Mouse (Mus musculus) stomach, postnatal 0 days (tissue): ENCODE data around the gene Pea15a. TPM values are rescaled to one million over a fixed set of nuclear protein-coding genes. Genes with fewer than 3 reads are reported as not detected.

Experiments
- ATAC-seq: fragments of 200-750 bp; cut with Nextera tagmentation; 2 replicates; pipeline ENCODE4 v1.8.0; 2017; ENCODE audit not compliant: low FRiP score, low TSS enrichment
- DNase-seq: peaks from one replicate; pipeline ENCODE4 v3.0.0-alpha.2; 2016; ENCODE audit warnings: low spot score
- H3K27ac ChIP-seq: fragments of 300-500 bp; sonication (generic); replicated peaks from 2 replicates; pipeline ENCODE4 v1.5.1; 2014; ENCODE audit warnings: mild to moderate bottlenecking, control low read depth
- H3K27me3 ChIP-seq: fragments of 300-500 bp; sonication (generic); 2 replicates; pipeline ENCODE4 v1.6.1; 2014; ENCODE audit warnings: low read length; ENCODE audit not compliant: control insufficient read depth, insufficient read depth
- H3K36me3 ChIP-seq: fragments of 300-500 bp; sonication (generic); 2 replicates; pipeline ENCODE4 v1.6.1; 2014; ENCODE audit warnings: low read length, mixed read lengths; ENCODE audit not compliant: control insufficient read depth, insufficient read depth
- H3K4me1 ChIP-seq: fragments of 300-500 bp; sonication (generic); replicated peaks from 2 replicates; pipeline ENCODE4 v1.6.1; 2014; ENCODE audit warnings: antibody characterized with exemption; ENCODE audit not compliant: control insufficient read depth, insufficient read depth
- H3K4me2 ChIP-seq: fragments of 300-500 bp; sonication (generic); replicated peaks from 2 replicates; pipeline ENCODE4 v1.6.1; 2014; ENCODE audit warnings: low read depth, mild to moderate bottlenecking, control low read depth, moderate library complexity
- H3K4me3 ChIP-seq: fragments of 300-500 bp; sonication (generic); 2 replicates; pipeline ENCODE4 v1.5.1; 2014; ENCODE audit warnings: low read depth, low read length, control low read depth
- H3K9ac ChIP-seq: fragments of 300-500 bp; sonication (generic); 2 replicates; pipeline ENCODE4 v1.6.1; 2014; ENCODE audit warnings: mild to moderate bottlenecking, low read length, control low read depth, mixed read lengths
- H3K9me3 ChIP-seq: fragments of 300-500 bp; sonication (generic); 2 replicates; pipeline ENCODE4 v1.6.1; 2016; ENCODE audit warnings: low read length; ENCODE audit not compliant: control insufficient read depth
- CTCF ChIP-seq: IDR thresholded peaks from 2 replicates; pipeline ENCODE4 v1.5.1; 2016; ENCODE audit warnings: antibody characterized with exemption, low read depth, mild to moderate bottlenecking, moderate library complexity
- EP300 ChIP-seq: optimal IDR thresholded peaks from 2 replicates; pipeline ENCODE3; 2016; ENCODE audit warnings: antibody characterized with exemption
- WGBS: fragments of 180-500 bp; shearing (Covaris S2); extraction: QIAGEN DNeasy Blood & Tissue Kit; methylation state at CpG from one replicate; pipeline ENCODE4 v1.1.7; 2014; 5-methylcytosine and 5-hydroxymethylcytosine counted together
- polyA plus RNA-seq: library from polyadenylated mRNA; unstranded; fragments of >200 nt; fragmentation: Nextera tagmentation; extraction: Ambion mirVana; gene quantifications from 2 replicates; pipeline ENCODE4 v1.2.1, GENCODE M21; 2015

Pea15a gene
- polyA plus RNA-seq, 1 experiment from 2014 or later = 79.4 TPM

- ATAC-seq (no peak), DNase-seq (no peak)
- no peak overlapping the region for H3K27ac ChIP-seq
- no peak overlapping the region for H3K9ac ChIP-seq
- no peaks in the 10 kb centered on the region for H3K4me1 ChIP-seq
- 68% methylated on average over 2 of the region's 2 CpGs for WGBS
- peaks cover 36% of the 10 kb centered on the region for H3K36me3 ChIP-seq
- TF ChIP-seq CTCF = peak; percentile 38
- TF ChIP-seq EP300 = no peak
- H3K4me2 ChIP-seq = no peak overlapping the region
- no peaks in the 10 kb centered on the region for H3K9me3 ChIP-seq
- no peak overlapping the region for H3K4me3 ChIP-seq
- no peaks in the 10 kb centered on the region for H3K27me3 ChIP-seq
These were observed 15.0 kb downstream of the Pea15a start for GRCm38 (mm10) chr1:172191578-172191977.

DNA sequence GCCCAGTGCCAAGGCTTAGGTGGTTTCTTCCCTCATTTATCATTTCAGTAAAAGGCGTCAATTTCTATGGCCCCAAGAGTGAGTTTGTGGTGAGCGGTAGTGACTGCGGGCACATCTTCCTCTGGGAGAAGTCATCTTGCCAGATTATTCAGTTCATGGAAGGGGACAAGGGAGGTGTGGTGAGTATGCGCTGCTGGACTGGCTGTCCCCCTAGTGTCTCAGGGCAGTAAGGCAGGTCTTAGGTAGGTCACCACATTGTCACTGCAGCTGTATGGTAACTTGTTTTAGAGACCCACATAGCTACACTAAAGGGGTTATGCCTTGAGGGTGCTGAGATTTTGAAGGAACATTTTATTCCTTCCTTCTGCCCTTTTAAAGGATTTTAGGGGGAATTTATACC lies 17.7 kb downstream of the Pea15a start:
- DNase-seq = peak; percentile 45
- H3K36me3 ChIP-seq = peaks cover 34% of the 10 kb centered on the region
- no peak overlapping the region for H3K4me3 ChIP-seq
- H3K9ac ChIP-seq = no peak overlapping the region
- no peak overlapping the region for H3K27ac ChIP-seq
- WGBS = 47% methylated on average over 4 of the region's 4 CpGs
- no peaks in the 10 kb centered on the region for H3K27me3 ChIP-seq
- H3K4me1 ChIP-seq = no peaks in the 10 kb centered on the region
- H3K9me3 ChIP-seq = no peaks in the 10 kb centered on the region
- 0 out of 2 replicates have a peak, but pooled peaks have one; percentile 56 for ATAC-seq
- TF ChIP-seq CTCF = peak; percentile 70
- TF ChIP-seq EP300 = no peak
- no peak overlapping the region for H3K4me2 ChIP-seq

DNA sequence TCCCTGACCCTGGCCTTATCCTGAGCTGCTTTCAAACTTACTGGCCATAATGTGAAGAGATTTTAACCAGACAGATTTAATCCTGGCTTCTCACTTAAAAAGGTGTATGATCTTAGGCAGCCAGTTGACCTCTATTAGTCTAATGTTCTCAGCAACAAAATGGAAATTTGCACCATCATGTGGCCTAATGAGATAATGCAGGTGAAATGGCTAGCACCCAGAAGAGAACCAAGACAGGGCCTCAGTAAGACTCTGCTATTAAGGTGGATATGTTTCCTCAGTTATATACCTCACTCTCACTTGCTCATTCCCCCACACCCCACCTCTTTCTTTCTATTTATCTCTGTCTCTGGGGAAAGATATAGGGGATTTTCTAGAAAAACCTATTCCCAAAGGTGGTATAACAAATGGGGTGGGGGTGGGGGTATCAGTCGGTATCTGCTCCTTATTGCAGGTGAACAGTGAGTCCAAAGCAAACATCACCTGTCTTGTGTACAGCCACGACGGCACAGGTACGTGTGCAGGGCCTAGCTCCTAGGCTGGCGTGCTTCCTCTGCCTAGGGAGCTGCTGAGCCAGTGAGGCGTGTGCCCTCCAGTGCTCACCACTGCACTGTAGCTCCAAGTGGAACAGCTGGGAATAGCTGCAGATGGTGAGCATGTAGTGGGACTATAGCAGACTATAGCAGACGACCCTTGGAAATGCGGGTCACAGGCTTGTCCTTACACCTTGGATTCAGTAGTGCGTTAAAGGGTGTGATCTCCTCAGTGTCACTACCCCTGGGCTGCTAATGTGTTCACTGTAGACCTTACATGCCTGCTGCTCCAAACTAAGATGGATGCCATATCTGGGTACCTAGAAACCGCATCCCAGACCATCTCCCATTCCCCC lies 20.0 kb downstream of the Pea15a start:
- H3K4me3 ChIP-seq = no peak overlapping the region
- no peaks in the 10 kb centered on the region for H3K27me3 ChIP-seq
- TF ChIP-seq EP300 (no peak), CTCF (peak; percentile 62)
- no peak overlapping the region for H3K4me2 ChIP-seq
- ATAC-seq (no peak), DNase-seq (no peak)
- 84% methylated on average over 10 of the region's 10 CpGs for WGBS
- H3K4me1 ChIP-seq = no peaks in the 10 kb centered on the region
- H3K36me3 ChIP-seq = peaks cover 28% of the 10 kb centered on the region
- H3K27ac ChIP-seq = no peak overlapping the region
- H3K9ac ChIP-seq = no peak overlapping the region
- no peaks in the 10 kb centered on the region for H3K9me3 ChIP-seq

DNA sequence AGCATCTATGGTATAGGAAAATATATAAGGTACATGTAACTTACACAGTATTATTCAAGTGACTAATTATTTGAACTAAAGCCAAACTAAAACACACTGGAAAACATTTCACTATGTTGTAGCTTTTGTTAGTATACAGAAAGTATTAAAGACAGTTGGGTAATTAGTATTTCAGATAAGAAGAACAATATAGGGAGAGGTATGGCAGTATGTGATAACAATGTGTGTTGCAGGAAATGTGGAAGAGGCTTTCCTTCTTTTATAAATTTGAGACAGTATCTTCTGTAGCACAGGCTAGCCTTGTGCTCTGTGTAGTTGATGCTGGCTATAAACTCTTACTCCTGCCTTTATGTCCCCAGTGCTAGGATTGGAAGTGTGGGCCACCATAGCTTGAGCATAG lies 22.7 kb downstream of the Pea15a start:
- ATAC-seq (no peak), DNase-seq (no peak)
- Histone ChIP-seq H3K36me3 (peaks cover 25% of the 10 kb centered on the region), H3K4me2 (no peak overlapping the region), H3K9ac (no peak overlapping the region), H3K4me1 (no peaks in the 10 kb centered on the region), H3K9me3 (no peaks in the 10 kb centered on the region), H3K27me3 (no peaks in the 10 kb centered on the region), H3K27ac (no peak overlapping the region), H3K4me3 (no peak overlapping the region)
- TF ChIP-seq EP300 = no peak
- TF ChIP-seq CTCF = no peak

DNA sequence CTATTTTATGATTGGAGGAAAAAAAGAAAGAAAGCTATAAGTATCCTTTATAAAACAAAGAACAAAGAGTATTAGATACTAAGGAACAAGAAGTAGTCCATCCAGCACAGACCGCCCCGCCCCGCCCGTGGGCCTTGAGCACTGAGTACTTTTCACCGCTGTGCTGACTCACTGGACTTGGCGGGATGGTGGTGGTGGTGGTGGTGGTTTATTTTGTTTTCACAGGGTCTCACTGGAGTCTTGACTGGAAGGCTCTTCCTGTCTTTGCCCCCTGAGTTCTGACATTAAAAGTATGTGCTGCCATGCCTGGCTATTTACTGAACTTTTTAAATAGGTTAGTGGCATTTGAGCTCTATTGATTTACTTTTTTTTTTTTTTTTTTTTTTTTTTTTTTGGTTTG lies 23.5 kb downstream of the Pea15a start:
- Histone ChIP-seq H3K9ac (no peak overlapping the region), H3K9me3 (no peaks in the 10 kb centered on the region), H3K27me3 (no peaks in the 10 kb centered on the region), H3K27ac (no peak overlapping the region), H3K4me2 (no peak overlapping the region), H3K4me1 (no peaks in the 10 kb centered on the region), H3K36me3 (peaks cover 17% of the 10 kb centered on the region), H3K4me3 (no peak overlapping the region)
- 96% methylated on average over 6 of the region's 6 CpGs for WGBS
- DNase-seq (no peak), ATAC-seq (no peak)
- TF ChIP-seq EP300 (no peak), CTCF (no peak)

GRCm38 (mm10) chr1:172181777-172182176 lies 24.8 kb downstream of the Pea15a start:
- no peaks in the 10 kb centered on the region for H3K4me1 ChIP-seq
- H3K9ac ChIP-seq = no peak overlapping the region
- no peak overlapping the region for H3K4me2 ChIP-seq
- WGBS = 94% methylated on average over 3 of the region's 3 CpGs
- peaks cover 9% of the 10 kb centered on the region for H3K36me3 ChIP-seq
- no peak for ATAC-seq
- no peaks in the 10 kb centered on the region for H3K27me3 ChIP-seq
- no peak overlapping the region for H3K27ac ChIP-seq
- TF ChIP-seq CTCF (no peak), EP300 (no peak)
- DNase-seq = no peak
- no peaks in the 10 kb centered on the region for H3K9me3 ChIP-seq
- no peak overlapping the region for H3K4me3 ChIP-seq
